Mouse (Mus musculus) right cerebral cortex, postnatal 25 days (tissue): ENCODE measurements around the gene Cox14.
A peak's percentile ranks its signal among the peaks of the same experiment; 100 is the strongest.
"Not testable (repeated sequence)": the region's sequence is repeated elsewhere in the genome, so short reads cannot be mapped to it uniquely, and the experiment has no call there.

Experiments used
- DNase-seq: peaks from one replicate; pipeline ENCODE4 v3.0.0; 2022

Cox14 gene

DNA sequence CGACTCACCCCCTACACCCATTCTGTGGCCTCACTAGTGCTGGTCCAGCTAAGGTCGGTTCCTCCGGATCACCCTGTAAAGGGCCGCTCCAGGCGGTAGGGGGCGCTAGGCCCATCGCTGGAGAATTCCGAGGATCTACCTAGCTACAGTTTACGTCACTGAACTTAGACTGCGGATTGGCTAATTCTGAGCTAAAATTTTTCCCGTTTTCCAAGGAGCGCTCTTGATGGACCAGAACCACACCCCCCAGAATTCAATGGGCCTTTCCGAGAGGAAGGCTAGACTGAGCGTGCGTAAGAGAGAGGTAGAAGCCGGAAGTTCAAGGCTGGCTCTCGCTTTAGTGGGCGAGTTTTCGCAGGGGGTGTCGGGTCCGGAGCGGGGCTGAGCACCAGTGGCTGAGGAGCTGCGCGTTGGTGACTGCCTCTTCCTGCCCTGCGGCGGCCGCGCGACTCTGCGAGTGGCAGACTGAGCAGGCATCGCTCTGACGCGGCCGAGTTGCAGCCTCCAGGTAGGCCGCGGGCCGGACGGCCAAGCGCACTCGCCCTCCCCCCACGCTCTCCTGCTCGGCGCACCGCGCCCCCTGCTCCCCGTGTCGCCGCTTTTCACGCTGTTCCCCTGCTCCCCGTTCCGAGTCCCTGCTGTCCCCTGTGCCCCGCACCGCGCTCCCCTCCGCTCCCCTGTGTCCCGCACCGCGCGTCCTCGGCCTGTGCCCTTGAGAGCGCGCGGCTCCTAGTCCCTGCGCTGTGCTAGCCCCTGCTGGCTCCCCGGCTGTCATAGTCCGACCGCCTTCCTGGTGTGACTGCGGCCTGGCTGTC lies at the start of gene Cox14:
Gene Cox14 (plus strand): TSS at position 278 of the 815 bp plus-strand sequence.
- DNase-seq = peak; percentile 92

DNA sequence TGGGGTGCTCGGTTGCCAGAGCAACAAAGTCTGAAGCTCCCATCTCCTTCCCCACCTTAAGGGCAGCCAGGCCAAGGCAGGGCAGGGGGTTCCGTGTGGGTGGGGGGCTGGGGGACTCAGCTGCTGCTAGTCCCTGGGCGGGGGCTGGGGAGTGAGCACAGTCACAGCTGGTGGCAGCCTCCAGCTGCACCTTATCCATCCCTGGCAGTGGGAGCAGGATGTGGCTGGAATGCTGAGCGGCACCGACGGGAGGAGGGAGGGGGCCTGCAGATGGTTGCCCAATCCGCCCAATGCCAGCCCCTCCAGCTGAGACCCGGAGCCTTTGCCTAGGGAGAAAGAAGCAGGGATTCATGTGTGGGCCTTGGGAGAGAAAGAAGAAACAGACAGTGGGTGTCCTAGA lies 48.3 kb upstream of the Cox14 start:
- DNase-seq = no peak

DNA sequence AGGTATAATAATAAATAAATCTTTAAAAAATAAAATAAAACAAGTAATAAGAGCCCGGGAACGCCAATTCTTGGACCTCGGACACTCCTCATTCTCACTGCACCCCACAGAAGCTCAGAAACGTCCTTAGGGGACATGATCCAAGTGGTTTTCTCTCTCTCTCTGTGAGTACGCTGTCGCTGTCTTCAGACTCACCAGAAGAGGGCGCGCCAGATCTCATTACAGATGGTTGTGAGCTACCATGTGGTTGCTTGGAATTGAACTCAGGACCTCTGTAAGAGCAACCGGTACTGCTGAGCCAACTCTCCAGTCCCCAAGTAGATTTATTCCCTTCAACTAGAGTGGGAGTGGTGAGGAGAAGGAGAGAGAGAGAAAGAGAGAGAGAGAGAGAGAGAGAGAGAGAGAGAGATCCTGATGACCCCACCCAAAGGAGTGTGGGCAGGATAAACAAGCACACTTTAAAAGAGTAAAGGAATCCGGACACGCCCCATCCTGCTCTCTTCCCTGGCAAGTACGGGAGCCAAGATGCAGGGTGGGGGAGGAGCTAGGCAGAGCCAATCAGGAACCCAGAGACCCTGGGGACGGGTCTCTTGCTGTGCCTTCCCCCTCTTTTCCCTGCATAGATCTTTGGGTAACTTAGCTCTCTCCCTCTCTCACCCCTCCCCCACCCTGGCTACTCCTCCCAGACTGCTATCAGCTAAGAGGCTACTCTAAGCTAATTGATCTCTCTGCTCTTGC lies 47.2 kb upstream of the Cox14 start:
- no peak for DNase-seq

DNA sequence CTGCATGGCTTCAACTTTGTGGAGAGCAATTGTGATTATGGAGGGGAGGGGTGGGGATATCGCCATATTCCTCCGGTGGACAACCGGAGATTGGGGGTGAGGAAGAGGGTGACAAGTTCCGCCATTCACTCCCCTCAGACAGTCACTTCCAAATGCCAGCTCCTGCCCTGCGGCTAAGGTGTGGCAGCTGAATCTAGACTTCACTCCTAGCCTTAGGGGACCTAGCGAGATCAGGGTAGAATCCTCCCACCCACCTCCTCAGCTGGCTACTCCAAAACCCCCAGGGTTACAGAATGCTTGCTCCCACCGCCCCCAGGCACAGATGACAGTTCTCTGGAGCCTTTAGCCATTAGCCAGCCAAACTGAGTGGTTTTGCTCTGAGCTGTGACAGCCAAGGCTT lies 46.4 kb upstream of the Cox14 start:
- DNase-seq = no peak

DNA sequence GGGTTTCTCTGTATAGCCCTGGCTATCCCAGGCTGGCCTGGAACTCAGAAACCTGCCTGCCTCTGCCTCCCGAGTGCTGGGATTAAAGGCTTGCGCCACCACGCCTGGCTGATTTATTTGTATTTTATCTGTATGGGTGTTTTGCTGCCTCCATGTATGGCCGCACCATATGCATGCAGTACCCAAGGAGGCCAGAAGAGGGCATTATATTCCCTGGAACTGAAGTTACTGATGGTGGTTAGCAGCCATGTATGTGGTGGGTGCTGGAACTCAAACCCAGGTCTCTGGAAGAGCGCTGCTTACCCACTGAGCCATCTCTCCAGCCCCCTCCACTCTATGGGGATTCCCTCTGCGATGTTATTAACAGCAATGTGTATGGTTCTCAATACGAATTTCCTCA lies 42.5 kb upstream of the Cox14 start:
- no peak for DNase-seq

DNA sequence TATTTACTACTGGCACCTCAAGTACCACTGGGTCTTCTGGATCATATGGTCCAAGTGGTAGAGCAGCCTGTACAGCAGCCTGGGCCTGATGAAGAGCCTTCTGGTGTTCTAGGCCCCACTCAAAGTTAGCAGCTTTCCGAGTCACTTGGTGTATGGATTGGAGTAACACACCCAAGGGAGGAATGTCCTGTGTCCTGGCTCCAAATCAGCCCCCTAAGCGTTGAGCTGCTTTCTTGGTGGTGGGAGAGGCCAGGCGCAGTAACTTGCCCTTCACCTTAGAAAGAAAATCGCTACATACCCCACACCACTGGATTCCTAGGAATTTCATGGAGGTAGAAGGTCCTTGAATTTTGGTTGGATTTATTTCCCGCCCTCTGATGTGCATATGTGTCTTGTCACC lies 41.3 kb upstream of the Cox14 start:
- no peak for DNase-seq

DNA sequence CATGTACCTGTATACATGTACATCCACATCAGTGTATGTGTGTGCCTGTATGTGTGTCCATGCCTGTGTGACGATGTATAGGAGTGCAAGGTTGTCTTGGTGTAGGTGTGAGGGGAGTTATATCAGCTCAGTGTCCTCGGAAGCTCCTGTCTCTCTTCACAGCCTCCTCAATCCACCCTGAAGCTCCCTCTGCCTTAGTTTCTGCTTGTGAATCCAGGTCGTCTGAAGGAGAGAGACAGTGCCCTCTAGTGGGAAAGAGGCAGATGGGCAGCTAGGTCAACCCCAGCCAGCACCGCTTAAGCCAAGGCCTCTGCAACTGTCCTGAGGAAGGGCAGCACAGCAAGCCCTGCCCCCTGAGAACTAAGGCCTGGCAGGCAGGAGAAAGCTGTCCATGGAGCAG lies 36.7 kb upstream of the Cox14 start:
- DNase-seq = peak; percentile 57

DNA sequence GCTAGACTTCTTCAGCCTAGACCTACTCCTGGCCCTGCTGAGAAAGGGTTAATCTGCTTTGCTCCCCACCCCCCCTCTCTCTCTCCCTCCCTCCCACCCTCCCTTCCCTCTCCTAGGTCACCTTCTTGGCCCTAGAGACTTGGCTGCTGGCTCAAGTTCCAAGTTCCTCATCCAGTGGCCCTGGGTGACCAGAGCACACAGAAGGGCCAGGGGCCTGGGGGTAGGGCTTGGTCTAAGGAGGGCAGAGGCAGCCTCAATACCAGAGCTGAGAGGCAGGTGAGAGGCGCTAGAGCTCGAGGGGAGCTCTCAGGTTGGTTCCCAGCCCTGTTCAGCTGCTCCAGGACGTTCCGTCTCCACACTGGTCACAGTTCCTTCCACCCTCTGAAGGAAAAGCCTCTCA lies 34.5 kb upstream of the Cox14 start:
- no peak for DNase-seq

DNA sequence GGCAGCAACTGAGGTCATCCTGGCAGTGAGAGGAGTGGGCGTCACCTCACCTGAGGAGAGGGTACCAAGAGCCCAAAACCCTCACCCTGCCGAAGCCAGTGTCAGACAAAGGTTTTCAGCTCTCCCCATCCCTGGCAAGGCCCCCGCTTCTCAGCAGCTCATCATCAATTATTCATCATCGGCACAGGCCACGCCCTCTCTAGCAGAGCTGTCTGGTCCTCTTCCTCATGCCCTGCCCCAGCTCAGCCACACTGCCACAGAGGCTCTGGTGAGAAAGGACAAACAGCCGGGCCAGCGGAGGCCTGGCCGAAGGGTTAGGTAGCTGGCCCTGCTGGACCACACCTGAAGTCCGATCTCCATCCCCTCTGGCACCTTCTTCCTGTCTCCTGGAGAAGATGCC lies 33.4 kb upstream of the Cox14 start:
- no peak for DNase-seq

DNA sequence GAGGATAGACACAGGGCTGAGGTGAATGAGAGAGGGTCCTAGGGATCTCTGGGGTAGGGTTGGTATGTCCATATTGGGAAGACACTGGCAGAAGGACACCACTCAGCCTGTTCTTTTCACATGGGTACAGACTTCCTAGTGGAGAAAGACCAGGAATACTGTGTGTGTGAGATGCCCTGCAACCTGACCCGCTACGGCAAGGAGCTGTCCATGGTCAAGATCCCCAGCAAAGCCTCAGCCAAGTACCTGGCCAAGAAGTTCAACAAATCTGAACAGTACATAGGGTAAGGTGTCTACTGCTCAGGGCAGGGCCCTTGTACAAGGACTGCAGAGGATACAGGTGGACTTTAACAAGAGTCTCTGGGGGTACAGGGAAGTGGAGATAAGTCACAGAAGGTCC lies 28.1 kb upstream of the Cox14 start:
- no peak for DNase-seq

DNA sequence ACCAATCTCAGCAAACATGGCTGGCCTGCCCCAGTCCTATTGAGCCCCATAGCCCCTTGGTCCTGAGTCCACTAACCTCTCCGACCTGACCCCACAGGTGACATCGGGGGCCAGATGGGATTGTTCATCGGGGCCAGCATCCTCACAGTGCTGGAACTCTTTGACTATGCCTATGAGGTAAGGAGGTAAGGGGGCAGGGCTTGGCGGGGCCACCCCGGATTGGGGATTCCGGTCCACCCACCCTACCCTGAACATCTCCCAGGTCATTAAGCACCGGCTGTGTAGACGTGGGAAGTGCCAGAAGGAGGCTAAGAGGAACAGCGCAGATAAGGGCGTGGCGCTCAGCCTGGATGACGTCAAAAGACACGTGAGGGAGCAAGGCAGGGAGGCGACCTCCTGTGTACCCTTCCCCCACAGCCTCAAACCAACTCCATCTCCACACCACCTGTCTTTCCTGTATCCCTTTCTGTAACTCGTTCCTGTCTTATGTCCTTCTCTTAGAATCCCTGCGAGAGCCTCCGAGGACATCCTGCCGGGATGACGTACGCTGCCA lies 26.8 kb upstream of the Cox14 start:
- no peak for DNase-seq

DNA sequence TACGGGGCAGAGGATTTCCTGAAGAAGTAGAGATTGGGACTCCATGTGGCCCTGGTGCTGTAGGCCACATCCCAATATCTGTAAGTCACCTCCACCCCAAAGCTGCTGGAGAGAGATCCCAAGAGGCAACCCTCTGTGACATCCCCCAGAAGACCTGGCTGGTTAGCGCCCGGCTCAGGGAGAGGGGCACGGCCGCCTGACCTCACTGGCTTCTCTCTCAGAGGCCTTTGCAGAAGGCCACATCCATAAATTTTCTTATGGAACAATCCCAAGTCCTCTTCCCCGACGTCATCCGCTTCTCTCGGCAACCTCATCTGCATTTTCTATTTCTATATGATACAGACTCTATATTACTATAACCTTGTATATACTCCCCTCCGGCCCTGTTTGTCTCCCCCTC lies 25.7 kb upstream of the Cox14 start:
- no peak for DNase-seq

DNA sequence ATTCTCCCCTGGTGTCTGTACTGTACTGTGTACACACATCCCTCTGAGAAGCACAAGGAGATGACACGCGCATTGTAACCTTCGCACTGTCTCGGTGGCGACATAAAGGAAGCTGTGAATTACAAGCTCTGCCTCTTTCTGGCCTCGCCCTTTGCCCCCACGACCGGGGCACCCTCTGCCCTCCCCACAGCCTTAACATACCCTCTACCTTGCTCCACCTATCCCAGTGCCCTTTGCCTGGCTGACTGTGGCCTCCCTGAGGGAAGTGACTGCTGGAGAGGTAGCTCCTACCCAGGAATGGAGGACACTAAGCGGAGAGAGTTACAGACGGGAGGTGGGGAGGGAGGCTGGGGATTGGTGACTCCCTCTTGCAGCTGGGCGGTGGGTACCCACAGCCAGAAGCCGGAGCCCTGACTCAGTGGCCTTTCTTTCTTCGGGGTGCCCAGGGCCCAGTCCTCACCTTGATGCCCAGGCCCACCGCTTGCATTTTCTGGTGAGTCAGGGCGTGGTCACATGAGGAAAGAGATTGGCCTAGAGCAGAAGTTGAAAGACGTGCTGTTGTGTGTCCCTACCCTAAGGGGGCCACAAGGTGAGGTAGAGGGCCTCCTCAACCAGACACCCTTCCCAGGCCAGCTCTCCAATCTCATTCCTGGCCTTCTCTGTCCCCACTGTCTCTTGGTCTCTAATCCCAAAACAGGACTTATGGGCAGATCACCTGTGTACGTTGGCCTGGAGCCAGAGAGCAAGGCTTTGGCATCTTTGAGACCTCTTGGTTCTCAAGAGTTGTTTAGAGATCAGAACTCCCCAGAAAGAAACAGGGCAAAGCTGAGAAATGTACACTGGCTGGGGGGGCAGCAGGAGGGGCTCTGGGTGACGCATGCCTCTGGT lies 25.0 kb upstream of the Cox14 start:
- no peak for DNase-seq

DNA sequence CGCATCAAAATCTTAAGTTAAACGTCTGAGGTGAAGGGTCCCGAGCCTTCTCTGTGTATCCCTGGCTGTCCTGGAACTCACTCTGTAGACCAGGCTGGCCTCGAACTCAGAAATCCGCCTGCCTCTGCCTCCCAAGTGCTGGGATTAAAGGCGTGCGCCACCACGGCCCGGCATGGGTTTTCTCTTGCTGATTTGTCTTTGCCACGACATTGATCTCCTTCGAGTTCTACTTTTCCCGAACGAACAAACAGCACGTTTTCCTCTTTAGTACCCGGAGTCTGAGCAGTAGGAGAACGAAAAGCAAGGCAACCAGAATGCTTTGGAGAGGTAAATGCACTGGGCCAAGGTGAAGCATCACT lies 23.8 kb upstream of the Cox14 start:
- DNase-seq = not testable (repeated sequence)

DNA sequence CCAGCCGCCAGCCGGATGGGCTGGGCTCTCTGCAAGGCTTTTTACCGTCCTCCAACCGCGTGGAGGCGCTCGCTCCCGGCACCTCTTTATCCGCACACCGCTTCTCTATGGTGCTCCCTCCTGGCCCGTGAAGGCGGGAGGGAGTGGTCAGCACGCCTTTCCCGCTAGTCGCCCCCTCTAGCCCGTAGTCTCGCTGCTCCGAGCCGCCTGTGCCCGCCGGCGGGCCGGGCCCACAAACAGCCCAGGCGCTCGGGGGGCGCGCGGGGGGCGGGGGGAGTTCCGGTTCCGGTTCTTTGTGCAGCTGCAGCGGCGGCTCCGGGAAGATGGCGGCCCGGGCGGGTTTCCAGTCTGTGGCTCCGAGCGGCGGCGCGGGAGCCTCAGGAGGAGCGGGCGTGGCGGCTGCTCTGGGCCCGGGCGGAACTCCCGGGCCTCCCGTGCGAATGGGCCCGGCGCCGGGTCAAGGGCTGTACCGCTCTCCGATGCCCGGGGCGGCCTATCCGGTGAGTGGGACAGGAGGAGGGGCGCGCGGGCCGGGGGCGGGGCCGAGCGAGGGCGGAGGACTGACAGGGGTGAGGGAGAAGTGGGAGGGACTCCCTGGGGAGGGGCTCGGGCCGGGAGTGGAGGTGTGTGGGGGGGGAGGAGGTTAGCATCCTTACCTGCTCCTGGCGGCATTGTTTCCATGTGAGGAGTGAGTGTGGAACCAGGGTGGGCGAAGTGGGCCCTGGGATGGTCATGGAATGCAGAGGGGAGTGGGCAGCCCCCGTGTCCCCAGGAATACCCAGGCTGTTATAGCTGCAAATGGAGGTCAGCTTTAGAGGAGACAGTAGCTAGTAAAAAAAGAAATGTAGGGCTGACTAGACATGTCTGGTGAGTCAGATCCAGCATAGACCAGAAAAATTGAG lies 23.2 kb upstream of the Cox14 start, which contains the start of gene Smarcd1:
Gene Smarcd1 (plus strand): TSS at position 131 of the 902 bp plus-strand sequence.
- DNase-seq = peak; percentile 96

DNA sequence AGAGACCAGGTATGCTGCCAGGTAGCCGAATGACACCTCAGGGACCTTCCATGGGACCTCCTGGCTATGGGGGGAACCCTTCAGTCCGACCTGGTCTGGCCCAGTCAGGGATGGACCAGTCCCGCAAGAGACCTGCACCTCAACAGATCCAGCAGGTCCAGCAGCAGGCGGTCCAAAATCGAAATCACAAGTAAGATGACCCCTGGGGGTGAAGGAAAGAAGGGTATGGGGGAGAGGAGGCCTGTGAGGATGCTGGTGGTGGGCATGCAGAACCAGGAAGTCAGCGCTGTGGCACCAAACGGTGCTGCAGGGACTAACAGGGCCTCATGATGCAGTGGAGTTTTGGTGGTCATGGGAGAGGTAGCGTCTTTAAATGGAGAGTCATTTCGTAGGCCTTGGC lies 22.3 kb upstream of the Cox14 start:
- DNase-seq = no peak

DNA sequence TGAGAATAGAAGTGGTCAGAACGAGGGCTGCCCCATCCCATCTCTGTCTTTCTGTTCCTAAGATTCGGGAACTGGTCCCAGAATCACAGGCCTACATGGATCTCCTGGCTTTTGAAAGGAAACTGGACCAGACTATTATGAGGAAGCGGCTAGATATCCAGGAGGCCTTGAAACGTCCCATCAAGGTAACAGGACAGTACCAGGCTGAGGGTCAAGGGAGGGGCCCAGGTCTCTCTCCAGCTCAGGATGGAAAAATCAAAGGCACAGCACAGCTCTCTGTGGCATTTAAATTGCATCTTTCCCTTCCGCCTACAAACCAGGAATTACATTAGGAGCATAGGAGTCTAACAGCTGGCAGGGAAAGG lies 21.8 kb upstream of the Cox14 start:
- DNase-seq = no peak

DNA sequence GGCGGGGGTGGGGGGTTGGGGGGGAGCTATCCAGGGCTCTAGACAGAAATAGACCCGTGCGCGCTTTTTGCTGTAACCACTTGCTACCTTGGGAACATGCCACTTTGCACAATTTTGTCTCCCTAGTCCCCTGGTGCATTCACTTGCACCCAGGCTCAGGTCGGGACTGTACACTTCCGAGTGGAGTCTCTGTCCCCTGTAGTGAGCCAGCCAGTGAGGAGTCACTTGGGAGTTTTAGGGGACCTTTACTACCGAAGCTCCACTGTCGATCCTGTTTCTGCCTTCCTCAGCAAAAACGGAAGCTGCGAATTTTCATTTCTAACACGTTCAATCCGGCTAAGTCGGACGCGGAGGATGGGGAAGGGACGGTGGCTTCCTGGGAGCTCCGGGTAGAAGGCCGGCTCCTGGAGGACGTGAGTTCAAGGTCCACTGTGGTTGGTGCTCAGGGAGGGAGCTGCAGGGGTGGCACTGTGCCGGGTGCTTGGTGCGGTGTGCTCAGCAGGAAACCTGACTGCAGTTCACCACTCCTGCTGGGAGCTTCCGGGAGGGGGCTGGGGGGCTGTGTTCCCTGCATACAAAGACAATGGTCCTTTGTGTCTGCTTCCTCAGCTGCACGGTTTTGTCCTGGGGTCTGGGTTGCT lies 21.3 kb upstream of the Cox14 start:
- DNase-seq = peak; percentile 53

DNA sequence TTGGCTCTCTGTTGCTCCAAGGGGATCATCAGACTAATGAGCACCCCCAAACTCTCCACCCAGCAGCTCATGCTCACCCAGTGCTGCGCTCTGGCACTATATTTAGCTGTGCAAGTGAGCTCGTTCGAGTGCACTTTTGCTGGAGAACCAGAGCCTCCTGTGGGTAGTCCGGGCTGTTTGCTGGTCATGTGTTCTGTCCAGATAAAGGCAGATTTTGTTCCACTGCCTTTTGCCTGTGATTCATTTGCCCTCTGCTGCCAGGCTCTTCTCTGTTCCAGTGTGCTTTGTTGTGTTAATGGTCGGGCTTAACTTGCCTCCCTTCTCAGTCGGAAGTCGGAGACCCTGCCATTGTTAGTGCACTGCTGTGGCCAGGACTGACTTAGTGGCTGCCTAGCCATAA lies 20.5 kb upstream of the Cox14 start:
- DNase-seq = no peak

DNA sequence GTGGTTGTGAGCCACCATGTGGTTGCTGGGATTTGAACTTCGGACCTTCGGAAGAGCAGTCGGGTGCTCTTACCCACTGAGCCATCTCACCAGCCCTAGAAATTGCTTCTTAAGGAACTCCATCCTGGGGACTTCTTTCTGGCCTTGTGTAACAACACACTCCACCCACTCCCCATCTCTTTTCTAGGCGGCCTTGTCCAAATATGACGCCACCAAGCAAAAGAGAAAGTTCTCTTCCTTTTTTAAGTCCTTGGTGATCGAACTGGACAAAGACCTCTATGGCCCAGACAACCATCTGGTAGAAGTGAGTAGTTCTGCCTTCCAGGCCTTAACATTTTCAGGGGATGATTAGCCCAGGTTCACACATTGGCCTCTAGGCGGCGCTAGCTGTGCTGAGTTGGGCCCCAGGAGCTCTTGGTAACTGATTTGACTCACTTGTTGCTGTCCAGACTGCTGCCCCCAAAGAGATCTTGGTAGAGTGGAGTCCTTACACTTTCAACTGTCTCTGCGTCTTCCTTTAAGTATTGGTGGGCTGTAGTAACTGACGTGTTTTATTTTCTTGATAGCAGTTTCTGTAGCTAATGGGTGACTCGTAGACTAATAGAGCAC lies 19.9 kb upstream of the Cox14 start, which contains the start of gene Gm17349:
Gene Gm17349 (minus strand): TSS at position 51 of the 609 bp plus-strand sequence.
- DNase-seq = no peak

DNA sequence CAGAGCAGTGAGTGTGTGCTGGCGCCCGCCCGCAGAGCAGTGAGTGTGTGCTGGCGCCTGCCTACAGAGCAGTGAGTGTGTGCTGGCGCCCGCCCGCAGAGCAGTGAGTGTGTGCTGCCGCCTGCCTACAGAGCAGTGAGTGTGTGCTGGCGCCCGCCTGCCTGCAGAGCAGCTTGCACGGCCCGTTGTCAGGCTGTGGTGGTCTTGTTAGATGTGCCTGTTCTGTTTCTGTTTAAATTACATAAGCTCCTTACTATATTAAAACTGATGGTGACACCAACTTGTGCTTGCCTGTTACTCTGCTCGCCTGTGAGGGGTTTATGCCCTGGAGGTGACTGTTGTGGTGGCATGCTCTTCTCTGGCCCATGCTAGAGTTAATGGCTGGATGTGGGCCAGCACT lies 17.2 kb upstream of the Cox14 start:
- no peak for DNase-seq
